Mouse (Mus musculus) limb, embryonic 13.5 days (tissue): Measurements from ENCODE around the gene Ifi207. TPM values are rescaled to one million over a fixed set of nuclear protein-coding genes. Genes with fewer than 3 reads are reported as not detected.

ENCODE experiments used
- polyA plus RNA-seq: library from polyadenylated mRNA; unstranded; fragments of >200 nt; fragmentation: Nextera tagmentation; extraction: Ambion mirVana; gene quantifications from 2 replicates; pipeline ENCODE4 v1.2.1, GENCODE M21; 2015

Ifi207 gene
- polyA plus RNA-seq, 1 experiment from 2014 or later: 0.78 TPM

Other genes with a start within 250 kb of the Ifi207 start
- not detected in 2 replicates for gene Ifi214, start 205.8 kb downstream of the Ifi207 start, polyA plus RNA-seq
- not detected in 2 replicates for gene Ifi213, start 142.5 kb downstream of the Ifi207 start, polyA plus RNA-seq
- 0.04 and 0.11 TPM in 2 replicates for gene Ifi209, start 110.8 kb downstream of the Ifi207 start, polyA plus RNA-seq
- gene Ifi208, start 68.1 kb downstream of the Ifi207 start, polyA plus RNA-seq: not detected in 2 replicates
- 1.3 and 1.4 TPM in 2 replicates for gene Ifi204, start 25.2 kb upstream of the Ifi207 start, polyA plus RNA-seq
- 0.48 and 0.72 TPM in 2 replicates for gene Ifi211, start 171.3 kb upstream of the Ifi207 start, polyA plus RNA-seq
- 1.1 and 1.7 TPM in 2 replicates for gene Mndal, start 200.7 kb upstream of the Ifi207 start, polyA plus RNA-seq
- gene Ifi203, start 200.9 kb upstream of the Ifi207 start, polyA plus RNA-seq: 0.70 and 0.78 TPM in 2 replicates
- 0.57 and 0.60 TPM in 2 replicates for gene Ifi202b, start 241.0 kb upstream of the Ifi207 start, polyA plus RNA-seq